Mouse (Mus musculus) stomach, embryonic 16.5 days (tissue): Measurements from ENCODE around the gene Ptprcap. TPM values are rescaled to one million over a fixed set of nuclear protein-coding genes. Genes with fewer than 3 reads are reported as not detected.
"Not testable (repeated sequence)": the region's sequence is repeated elsewhere in the genome, so short reads cannot be mapped to it uniquely, and the experiment has no call there.

Experiments
- ATAC-seq: fragments of 200-750 bp; cut with Nextera tagmentation; 2 replicates; pipeline ENCODE4 v1.8.0; 2017; ENCODE audit warnings: moderate number of reproducible peaks, moderate TSS enrichment; ENCODE audit not compliant: insufficient read depth, low FRiP score
- H3K27ac ChIP-seq: fragments of 300-500 bp; sonication (generic); 2 replicates; pipeline ENCODE4 v1.5.1; 2014; ENCODE audit warnings: low read length
- H3K27me3 ChIP-seq: fragments of 300-500 bp; sonication (generic); 2 replicates; pipeline ENCODE4 v1.6.1; 2014; ENCODE audit warnings: low read length, control low read depth, mixed read lengths; ENCODE audit not compliant: control insufficient read depth, insufficient read depth
- H3K36me3 ChIP-seq: fragments of 300-500 bp; sonication (generic); 2 replicates; pipeline ENCODE4 v1.6.1; 2014; ENCODE audit warnings: low read length; ENCODE audit not compliant: control insufficient read depth, insufficient read depth
- H3K4me1 ChIP-seq: fragments of 300-500 bp; sonication (generic); 2 replicates; pipeline ENCODE4 v1.6.1; 2014; ENCODE audit warnings: low read length, control low read depth, mixed read lengths; ENCODE audit not compliant: control insufficient read depth, insufficient read depth
- H3K4me2 ChIP-seq: fragments of 300-500 bp; sonication (generic); 2 replicates; pipeline ENCODE4 v1.6.1; 2014; ENCODE audit warnings: low read depth, low read length, mixed read lengths
- H3K4me3 ChIP-seq: fragments of 300-500 bp; sonication (generic); replicated peaks from 2 replicates; pipeline ENCODE4 v1.5.1; 2014; ENCODE audit warnings: mild to moderate bottlenecking, low read length
- H3K9ac ChIP-seq: fragments of 300-500 bp; sonication (generic); 2 replicates; pipeline ENCODE4 v1.6.1; 2014; ENCODE audit warnings: low read length
- H3K9me3 ChIP-seq: fragments of 300-500 bp; sonication (generic); replicated peaks from 2 replicates; pipeline ENCODE4 v1.6.1; 2016; ENCODE audit warnings: low read length, control low read depth; ENCODE audit not compliant: control insufficient read depth
- WGBS: fragments of 180-500 bp; shearing (Covaris S2); extraction: QIAGEN DNeasy Blood & Tissue Kit; methylation state at CpG from one replicate; pipeline ENCODE4 v1.1.7; 2014; 5-methylcytosine and 5-hydroxymethylcytosine counted together
- polyA plus RNA-seq: library from polyadenylated mRNA; unstranded; fragments of >200 nt; fragmentation: Nextera tagmentation; extraction: Ambion mirVana; gene quantifications from 2 replicates; pipeline ENCODE4 v1.2.1, GENCODE M21; 2015

Ptprcap gene
- polyA plus RNA-seq, 1 experiment from 2014 or later, result 6.2 TPM

- no peak overlapping the region for H3K4me2 ChIP-seq
- no peak overlapping the region for H3K4me3 ChIP-seq
- no peaks in the 10 kb centered on the region for H3K9me3 ChIP-seq
- no peak for ATAC-seq
- peaks cover 28% of the 10 kb centered on the region for H3K36me3 ChIP-seq
- no peaks in the 10 kb centered on the region for H3K27me3 ChIP-seq
- H3K9ac ChIP-seq, result no peak overlapping the region
- H3K4me1 ChIP-seq, result peaks cover 3% of the 10 kb centered on the region
- H3K27ac ChIP-seq, result no peak overlapping the region
- 82% methylated on average over 2 of the region's 2 CpGs for WGBS
Observed at GRCm38 (mm10) chr19:4131768-4132167, 21.6 kb upstream of the Ptprcap start.

- WGBS, result 89% methylated on average over 4 of the region's 4 CpGs
- H3K9ac ChIP-seq, result no peak overlapping the region
- peaks cover 23% of the 10 kb centered on the region for H3K36me3 ChIP-seq
- no peak overlapping the region for H3K4me3 ChIP-seq
- H3K4me2 ChIP-seq, result no peak overlapping the region
- no peaks in the 10 kb centered on the region for H3K9me3 ChIP-seq
- ATAC-seq, result no peak
- no peak overlapping the region for H3K27ac ChIP-seq
- H3K4me1 ChIP-seq, result no peaks in the 10 kb centered on the region
- H3K27me3 ChIP-seq, result no peaks in the 10 kb centered on the region
Observed at GRCm38 (mm10) chr19:4134354-4134753, 19.1 kb upstream of the Ptprcap start.

GRCm38 (mm10) chr19:4135229-4135962 lies 18.0 kb upstream of the Ptprcap start:
- H3K9ac ChIP-seq, H3K27ac ChIP-seq, H3K9me3 ChIP-seq, H3K4me2 ChIP-seq, H3K4me3 ChIP-seq, H3K27me3 ChIP-seq, H3K4me1 ChIP-seq, ATAC-seq: not testable (repeated sequence)
- peaks cover 17% of the 10 kb centered on the region for H3K36me3 ChIP-seq
- 76% methylated on average over 6 of the region's 6 CpGs for WGBS

GRCm38 (mm10) chr19:4135963-4136345 lies 17.4 kb upstream of the Ptprcap start:
- not testable (repeated sequence) for H3K4me2 ChIP-seq, ATAC-seq, H3K27ac ChIP-seq, H3K27me3 ChIP-seq, H3K9ac ChIP-seq, H3K9me3 ChIP-seq, H3K4me1 ChIP-seq, H3K4me3 ChIP-seq
- WGBS, result 24% methylated on average over 8 of the region's 8 CpGs
- H3K36me3 ChIP-seq, result peaks cover 16% of the 10 kb centered on the region

- Histone ChIP-seq H3K9me3 (no peaks in the 10 kb centered on the region), H3K27ac (no peak overlapping the region), H3K4me2 (no peak overlapping the region), H3K9ac (no peak overlapping the region), H3K4me1 (no peaks in the 10 kb centered on the region), H3K36me3 (peaks cover 11% of the 10 kb centered on the region), H3K4me3 (no peak overlapping the region), H3K27me3 (no peaks in the 10 kb centered on the region)
- 76% methylated on average over 5 of the region's 5 CpGs for WGBS
- ATAC-seq, result no peak
Observed at GRCm38 (mm10) chr19:4136463-4136862, 16.9 kb upstream of the Ptprcap start.

- 77% methylated on average over 5 of the region's 5 CpGs for WGBS
- H3K36me3 ChIP-seq, result peaks cover under 1% of the 10 kb centered on the region; the same call in 1 of the 2 replicates
- no peak overlapping the region for H3K9ac ChIP-seq
- no peaks in the 10 kb centered on the region for H3K27me3 ChIP-seq
- no peaks in the 10 kb centered on the region for H3K9me3 ChIP-seq
- H3K4me2 ChIP-seq, result no peak overlapping the region
- H3K4me3 ChIP-seq, result no peak overlapping the region
- no peak for ATAC-seq
- no peaks in the 10 kb centered on the region for H3K4me1 ChIP-seq
- H3K27ac ChIP-seq, result no peak overlapping the region
Observed at GRCm38 (mm10) chr19:4137913-4138312, 15.5 kb upstream of the Ptprcap start.

- no peaks in the 10 kb centered on the region for H3K27me3 ChIP-seq
- ATAC-seq, result no peak
- H3K4me3 ChIP-seq, result no peak within 1 kb of the TSS
- no peak within 1 kb of the TSS for H3K4me2 ChIP-seq
- no peaks in the 10 kb centered on the region for H3K4me1 ChIP-seq
- H3K9me3 ChIP-seq, result no peaks in the 10 kb centered on the region
- H3K36me3 ChIP-seq, result no peaks in the 10 kb centered on the region
- 78% methylated on average over 2 of the region's 2 CpGs for WGBS
- no peak within 1 kb of the TSS for H3K9ac ChIP-seq
- no peak within 1 kb of the TSS for H3K27ac ChIP-seq
Observed at GRCm38 (mm10) chr19:4139446-4139845, 14.0 kb upstream of the Ptprcap start, which contains the start of gene Gpr152. Gene Gpr152, plus strand, starts transcription at chr19:4139787.

- no peaks in the 10 kb centered on the region for H3K4me1 ChIP-seq
- H3K9me3 ChIP-seq, result no peaks in the 10 kb centered on the region
- no peaks in the 10 kb centered on the region for H3K36me3 ChIP-seq
- WGBS, result 65% methylated on average over 6 of the region's 6 CpGs
- no peak overlapping the region for H3K4me3 ChIP-seq
- no peaks in the 10 kb centered on the region for H3K27me3 ChIP-seq
- no peak overlapping the region for H3K27ac ChIP-seq
- H3K9ac ChIP-seq, result no peak overlapping the region
- no peak for ATAC-seq
- no peak overlapping the region for H3K4me2 ChIP-seq
Observed at GRCm38 (mm10) chr19:4140147-4140546, 13.3 kb upstream of the Ptprcap start.

- peaks cover under 1% of the 10 kb centered on the region; the same call in 1 of the 2 replicates for H3K4me1 ChIP-seq
- H3K4me2 ChIP-seq, result no peak overlapping the region
- no peaks in the 10 kb centered on the region for H3K9me3 ChIP-seq
- H3K36me3 ChIP-seq, result no peaks in the 10 kb centered on the region
- no peak overlapping the region for H3K4me3 ChIP-seq
- ATAC-seq, result no peak
- no peak overlapping the region for H3K27ac ChIP-seq
- H3K27me3 ChIP-seq, result no peaks in the 10 kb centered on the region
- WGBS, result 92% methylated on average over 18 of the region's 18 CpGs
- no peak overlapping the region for H3K9ac ChIP-seq
Observed at GRCm38 (mm10) chr19:4142416-4143173, 10.8 kb upstream of the Ptprcap start.
